Mouse (Mus musculus) stomach, embryonic 16.5 days (tissue): Measurements from ENCODE around the gene Vstm5. TPM values are rescaled to one million over a fixed set of nuclear protein-coding genes. Genes with fewer than 3 reads are reported as not detected.
"Not testable (repeated sequence)": the region's sequence is repeated elsewhere in the genome, so short reads cannot be mapped to it uniquely, and the experiment has no call there.

Source experiments
- ATAC-seq: fragments of 200-750 bp; cut with Nextera tagmentation; 2 replicates; pipeline ENCODE4 v1.8.0; 2017; ENCODE audit warnings: moderate number of reproducible peaks, moderate TSS enrichment; ENCODE audit not compliant: insufficient read depth, low FRiP score
- H3K27ac ChIP-seq: fragments of 300-500 bp; sonication (generic); 2 replicates; pipeline ENCODE4 v1.5.1; 2014; ENCODE audit warnings: low read length
- H3K27me3 ChIP-seq: fragments of 300-500 bp; sonication (generic); 2 replicates; pipeline ENCODE4 v1.6.1; 2014; ENCODE audit warnings: low read length, control low read depth, mixed read lengths; ENCODE audit not compliant: control insufficient read depth, insufficient read depth
- H3K36me3 ChIP-seq: fragments of 300-500 bp; sonication (generic); 2 replicates; pipeline ENCODE4 v1.6.1; 2014; ENCODE audit warnings: low read length; ENCODE audit not compliant: control insufficient read depth, insufficient read depth
- H3K4me1 ChIP-seq: fragments of 300-500 bp; sonication (generic); 2 replicates; pipeline ENCODE4 v1.6.1; 2014; ENCODE audit warnings: low read length, control low read depth, mixed read lengths; ENCODE audit not compliant: control insufficient read depth, insufficient read depth
- H3K4me2 ChIP-seq: fragments of 300-500 bp; sonication (generic); 2 replicates; pipeline ENCODE4 v1.6.1; 2014; ENCODE audit warnings: low read depth, low read length, mixed read lengths
- H3K4me3 ChIP-seq: fragments of 300-500 bp; sonication (generic); replicated peaks from 2 replicates; pipeline ENCODE4 v1.5.1; 2014; ENCODE audit warnings: mild to moderate bottlenecking, low read length
- H3K9ac ChIP-seq: fragments of 300-500 bp; sonication (generic); 2 replicates; pipeline ENCODE4 v1.6.1; 2014; ENCODE audit warnings: low read length
- H3K9me3 ChIP-seq: fragments of 300-500 bp; sonication (generic); replicated peaks from 2 replicates; pipeline ENCODE4 v1.6.1; 2016; ENCODE audit warnings: low read length, control low read depth; ENCODE audit not compliant: control insufficient read depth
- WGBS: fragments of 180-500 bp; shearing (Covaris S2); extraction: QIAGEN DNeasy Blood & Tissue Kit; methylation state at CpG from one replicate; pipeline ENCODE4 v1.1.7; 2014; 5-methylcytosine and 5-hydroxymethylcytosine counted together
- polyA plus RNA-seq: library from polyadenylated mRNA; unstranded; fragments of >200 nt; fragmentation: Nextera tagmentation; extraction: Ambion mirVana; gene quantifications from 2 replicates; pipeline ENCODE4 v1.2.1, GENCODE M21; 2015

Gene Vstm5
- polyA plus RNA-seq, 1 experiment from 2014 or later: 7.4 TPM

DNA sequence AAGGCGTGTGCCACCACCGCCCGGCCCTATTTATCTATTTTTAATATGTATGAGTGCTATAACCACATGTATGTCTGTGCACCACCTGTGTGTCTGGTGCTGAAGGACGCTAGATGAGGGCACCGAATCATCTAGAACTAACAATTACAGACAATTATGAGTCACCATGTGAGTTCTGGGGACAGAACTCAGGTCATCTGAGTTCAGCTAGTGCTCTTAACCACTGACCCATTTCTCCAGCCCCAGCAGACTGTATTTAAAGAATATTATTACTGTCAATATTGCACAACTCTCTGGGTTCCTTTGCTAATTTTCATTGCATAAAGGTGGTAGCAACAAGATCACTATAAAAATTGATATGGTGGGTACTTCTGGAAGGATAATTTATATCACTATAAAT is 61.2 kb downstream of the Vstm5 start:
- Histone ChIP-seq H3K36me3 (no peaks in the 10 kb centered on the region), H3K4me1 (peaks cover 8% of the 10 kb centered on the region), H3K27ac (no peak overlapping the region), H3K9me3 (no peaks in the 10 kb centered on the region), H3K27me3 (no peaks in the 10 kb centered on the region), H3K9ac (no peak overlapping the region), H3K4me2 (no peak overlapping the region), H3K4me3 (no peak overlapping the region)
- WGBS: 88% methylated on average over 5 of the region's 5 CpGs
- ATAC-seq: no peak

DNA sequence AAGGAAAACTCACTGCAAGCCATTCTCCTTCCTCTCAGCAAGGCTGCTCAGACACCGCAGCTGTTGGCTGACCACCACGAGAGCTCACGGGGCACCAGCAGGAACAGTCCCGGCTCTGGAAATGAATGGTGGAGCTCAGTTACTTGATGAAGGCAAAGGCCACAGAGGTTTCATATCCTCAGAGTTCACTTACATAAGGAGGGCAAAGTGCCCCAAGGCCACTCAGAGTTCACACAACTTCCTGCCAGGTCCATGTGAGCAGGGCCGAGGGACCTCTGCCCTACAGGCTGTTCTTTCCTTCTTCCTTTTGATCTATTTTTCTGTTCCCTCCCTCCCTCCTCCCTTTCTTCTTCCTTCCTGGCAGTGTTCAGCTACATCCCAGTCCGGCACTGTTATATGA is 62.6 kb downstream of the Vstm5 start:
- H3K36me3 ChIP-seq: no peaks in the 10 kb centered on the region

DNA sequence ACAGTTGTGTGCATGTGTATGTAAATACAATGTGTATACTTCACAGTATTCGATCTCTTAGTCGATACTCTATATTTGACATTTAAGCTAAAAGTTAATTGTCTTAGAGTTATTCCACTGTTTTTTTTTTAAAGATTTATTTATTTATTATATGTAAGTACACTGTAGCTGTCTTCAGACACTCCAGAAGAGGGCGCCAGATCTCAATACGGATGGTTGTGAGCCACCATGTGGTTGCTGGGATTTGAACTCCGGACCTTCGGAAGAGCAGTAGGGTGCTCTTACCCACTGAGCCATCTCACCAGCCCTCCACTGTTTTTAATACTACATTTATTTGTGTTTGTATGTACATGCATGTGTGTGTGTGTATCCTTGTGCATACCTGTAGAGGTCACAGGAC is 63.2 kb downstream of the Vstm5 start:
- whole genome bisulfite sequencing: 82% methylated on average over 6 of the region's 6 CpGs
- not testable (repeated sequence) for H3K27ac ChIP-seq, H3K9me3 ChIP-seq, H3K4me3 ChIP-seq, H3K4me2 ChIP-seq, H3K9ac ChIP-seq, H3K27me3 ChIP-seq, H3K36me3 ChIP-seq, ATAC-seq, H3K4me1 ChIP-seq

More for the DNA sequence above, 62.6 kb downstream of the Vstm5 start:
- 14% methylated on average over 6 of the region's 6 CpGs for WGBS
- ATAC-seq: peak; percentile 34; the same call in 1 of the 2 replicates
- H3K27me3 ChIP-seq: no peaks in the 10 kb centered on the region
- 0 out of 2 replicates have a peak overlapping the region, but pooled peaks have one; percentile 10 for H3K4me3 ChIP-seq
- H3K4me2 ChIP-seq: peak overlapping the region; percentile 40
- H3K9me3 ChIP-seq: no peaks in the 10 kb centered on the region
- H3K9ac ChIP-seq: peak overlapping the region; percentile 56
- H3K4me1 ChIP-seq: peaks cover 8% of the 10 kb centered on the region
- H3K27ac ChIP-seq: peak overlapping the region; percentile 77

DNA sequence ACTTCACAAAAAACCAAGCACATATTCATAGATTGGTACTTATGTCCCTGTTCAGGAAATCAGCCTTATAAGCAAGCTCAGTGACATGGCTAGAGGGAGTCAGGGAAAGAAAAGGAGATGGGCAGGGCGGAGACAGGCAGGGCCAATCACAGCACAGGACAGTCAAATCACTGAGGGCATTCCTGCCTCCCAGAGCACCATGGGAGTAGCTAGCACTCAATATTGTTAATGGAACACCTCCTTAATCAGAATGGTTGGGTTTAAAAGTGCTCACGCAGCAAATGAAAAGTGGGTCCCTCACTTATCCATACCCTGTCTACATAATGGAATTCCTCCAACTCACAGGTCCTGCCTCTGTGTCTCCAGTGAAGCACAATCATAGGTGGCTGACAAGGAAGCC is 64.0 kb downstream of the Vstm5 start:
- H3K9me3 ChIP-seq: no peaks in the 10 kb centered on the region
- no peaks in the 10 kb centered on the region for H3K36me3 ChIP-seq
- H3K4me1 ChIP-seq: peaks cover 15% of the 10 kb centered on the region
- no peak overlapping the region for H3K27ac ChIP-seq
- H3K9ac ChIP-seq: no peak overlapping the region
- 68% methylated on average over 2 of the region's 2 CpGs for WGBS
- H3K4me3 ChIP-seq: no peak overlapping the region
- no peaks in the 10 kb centered on the region for H3K27me3 ChIP-seq
- H3K4me2 ChIP-seq: no peak overlapping the region
- ATAC-seq: no peak

DNA sequence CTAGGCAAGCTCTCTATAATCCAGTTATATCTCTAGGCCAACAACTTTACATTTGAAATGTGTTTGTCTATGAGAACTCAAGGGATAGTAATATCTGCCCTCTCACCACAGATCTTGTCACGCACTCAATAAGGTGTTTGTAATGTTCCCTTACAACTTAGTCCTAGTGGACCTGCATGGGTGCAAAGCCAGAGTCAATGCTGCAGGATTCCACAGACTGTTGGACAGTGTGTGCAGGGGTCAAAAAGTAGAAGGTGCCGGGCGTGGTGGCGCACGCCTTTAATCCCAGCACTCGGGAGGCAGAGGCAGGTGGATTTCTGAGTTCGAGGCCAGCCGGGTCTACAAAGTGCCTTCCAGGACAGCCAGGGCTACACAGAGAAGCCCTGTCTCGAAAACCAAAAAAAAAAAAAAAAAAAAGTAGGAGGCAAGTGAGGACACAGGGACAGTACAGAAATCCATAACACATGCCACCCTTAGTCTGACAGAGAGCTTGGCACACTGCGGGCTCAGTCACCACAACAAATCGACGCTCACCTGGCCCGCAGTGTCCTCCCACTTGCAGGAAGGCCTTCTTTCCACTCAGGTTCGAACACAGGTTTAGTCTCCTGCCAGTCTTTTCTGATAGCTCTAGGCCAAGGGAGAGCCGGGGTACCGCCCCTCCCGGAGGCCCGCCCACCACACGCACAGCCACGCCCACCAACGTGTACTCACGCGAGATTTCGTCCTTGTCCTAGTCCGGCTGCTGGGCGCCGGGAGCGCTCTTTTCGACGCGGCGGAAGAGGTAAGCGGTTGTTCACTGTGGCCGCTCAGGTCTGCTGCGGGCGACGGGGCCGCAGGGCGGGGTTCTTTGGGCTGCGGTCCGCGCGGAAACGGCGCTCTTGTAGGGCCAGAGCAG is 66.9 kb downstream of the Vstm5 start, which contains the start of gene Taf1d:
Taf1d (plus strand) TSS at position 712 of the 895 bp plus-strand sequence.
- Histone ChIP-seq H3K27me3 (no peaks in the 10 kb centered on the region), H3K4me2 (peak within 1 kb of the TSS; percentile 73), H3K36me3 (peaks cover 15% of the 10 kb centered on the region), H3K4me3 (peak within 1 kb of the TSS; percentile 98), H3K9ac (peak within 1 kb of the TSS; percentile 98), H3K4me1 (peaks cover 20% of the 10 kb centered on the region), H3K27ac (peak within 1 kb of the TSS; percentile 96), H3K9me3 (no peaks in the 10 kb centered on the region)
- WGBS: 11% methylated on average over 45 of the region's 45 CpGs
- peak; percentile 97 for ATAC-seq

DNA sequence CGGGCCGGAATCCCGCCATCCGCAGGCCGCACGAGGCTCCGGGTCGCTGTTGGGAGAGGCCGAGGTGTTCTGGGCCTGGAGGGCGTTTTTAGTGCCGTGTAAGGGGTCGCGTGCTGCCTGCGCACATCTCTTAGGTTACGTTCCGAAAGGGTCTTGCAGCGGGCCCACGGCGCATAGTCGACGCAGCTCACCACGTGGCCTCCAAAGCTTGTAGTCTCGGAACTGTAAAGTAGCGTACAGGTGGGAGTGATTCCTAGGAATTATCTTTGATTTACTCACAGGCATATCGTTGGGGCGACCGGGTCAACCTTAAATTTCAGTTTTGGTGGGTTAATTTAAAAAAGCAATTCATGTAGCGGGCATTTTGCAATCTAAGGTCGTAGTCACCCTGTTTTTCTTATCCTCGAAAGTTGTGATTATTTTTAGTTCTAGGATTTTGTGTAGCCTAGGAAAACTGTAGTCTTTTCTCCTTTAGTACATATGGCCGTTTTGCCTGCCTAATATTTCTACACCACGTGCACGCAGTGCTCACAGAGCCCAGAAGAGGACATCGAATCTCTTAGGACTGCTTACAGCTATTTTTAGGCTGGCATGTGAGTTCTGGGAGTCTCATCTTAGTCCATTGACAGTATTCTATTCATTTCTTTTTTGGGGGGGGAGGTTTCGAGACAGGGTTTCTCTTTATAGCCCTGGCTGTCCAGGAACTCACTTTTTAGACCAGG is 67.7 kb downstream of the Vstm5 start, which contains the start of gene 4931406C07Rik:
4931406C07Rik (minus strand) TSS at position 51 of the 722 bp plus-strand sequence.
- Histone ChIP-seq H3K4me2 (peak within 1 kb of the TSS; percentile 73), H3K27me3 (no peaks in the 10 kb centered on the region), H3K4me1 (peaks cover 14% of the 10 kb centered on the region), H3K36me3 (peaks cover 18% of the 10 kb centered on the region), H3K9ac (peak within 1 kb of the TSS; percentile 98), H3K27ac (peak within 1 kb of the TSS; percentile 96), H3K4me3 (peak within 1 kb of the TSS; percentile 98), H3K9me3 (no peaks in the 10 kb centered on the region)
- under 1% methylated on average over 35 of the region's 35 CpGs for WGBS
- ATAC-seq: peak; percentile 65

DNA sequence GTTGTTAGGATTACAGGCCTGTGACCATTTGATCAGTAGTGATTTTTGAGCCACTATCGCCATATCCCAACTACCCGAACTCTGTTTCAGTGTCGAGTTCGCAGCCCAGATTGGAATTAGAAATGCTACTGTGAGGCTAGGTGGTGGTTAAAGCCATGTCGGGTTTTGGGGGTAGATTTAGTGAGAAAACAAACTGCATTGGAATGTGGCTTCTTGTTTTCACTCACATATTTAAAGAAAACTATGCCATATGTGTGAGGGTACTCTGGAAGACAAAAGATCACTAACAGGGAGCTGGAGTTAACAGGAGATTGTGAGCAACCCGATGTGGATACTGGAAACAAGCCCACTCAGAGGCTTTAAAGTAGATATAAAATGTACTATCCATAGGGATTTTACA is 68.4 kb downstream of the Vstm5 start:
- Histone ChIP-seq H3K27me3 (no peaks in the 10 kb centered on the region), H3K4me3 (peak overlapping the region; percentile 98), H3K36me3 (peaks cover 24% of the 10 kb centered on the region), H3K4me1 (peaks cover 12% of the 10 kb centered on the region), H3K9me3 (no peaks in the 10 kb centered on the region), H3K27ac (0 out of 2 replicates have a peak overlapping the region, but pooled peaks have one; percentile 21), H3K9ac (peak overlapping the region; percentile 98), H3K4me2 (peak overlapping the region; percentile 73)
- WGBS: 10% methylated on average over 6 of the region's 6 CpGs
- no peak for ATAC-seq

DNA sequence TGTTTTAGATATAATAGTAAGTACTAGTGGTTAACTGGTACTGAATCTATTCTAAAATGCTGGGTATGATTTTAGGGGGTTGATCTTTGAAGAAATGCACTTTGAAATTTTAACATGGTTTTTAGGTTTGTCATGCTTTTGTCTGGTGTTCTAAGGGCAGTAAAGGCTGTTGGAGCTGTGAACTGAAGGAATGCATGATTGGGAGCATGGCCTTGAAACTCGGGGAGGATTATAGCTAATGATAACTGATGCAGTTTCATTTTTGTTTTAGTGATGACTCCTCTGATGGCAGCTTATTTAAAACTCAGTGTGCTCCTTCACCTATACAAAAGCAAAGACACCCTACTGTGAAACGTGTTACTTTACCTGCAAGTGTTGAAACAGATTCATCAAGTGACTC is 69.4 kb downstream of the Vstm5 start:
- 42% methylated on average over 2 of the region's 2 CpGs for WGBS
- Histone ChIP-seq H3K9me3 (no peaks in the 10 kb centered on the region), H3K36me3 (peaks cover 28% of the 10 kb centered on the region), H3K4me3 (no peak overlapping the region), H3K4me2 (peak overlapping the region; percentile 1; the same call in 1 of the 2 replicates), H3K27me3 (no peaks in the 10 kb centered on the region), H3K4me1 (peaks cover 12% of the 10 kb centered on the region), H3K27ac (no peak overlapping the region), H3K9ac (no peak overlapping the region)
- no peak for ATAC-seq
